Mouse (Mus musculus): ENCODE measurements around the gene Igsf3. TPM values are rescaled to one million over a fixed set of nuclear protein-coding genes. Genes with fewer than 3 reads are reported as not detected.
A peak's percentile ranks its signal among the peaks of the same experiment; 100 is the strongest.

Gene Igsf3
- polyA plus RNA-seq, 1 experiment from 2014 or later, result 104 TPM

DNA sequence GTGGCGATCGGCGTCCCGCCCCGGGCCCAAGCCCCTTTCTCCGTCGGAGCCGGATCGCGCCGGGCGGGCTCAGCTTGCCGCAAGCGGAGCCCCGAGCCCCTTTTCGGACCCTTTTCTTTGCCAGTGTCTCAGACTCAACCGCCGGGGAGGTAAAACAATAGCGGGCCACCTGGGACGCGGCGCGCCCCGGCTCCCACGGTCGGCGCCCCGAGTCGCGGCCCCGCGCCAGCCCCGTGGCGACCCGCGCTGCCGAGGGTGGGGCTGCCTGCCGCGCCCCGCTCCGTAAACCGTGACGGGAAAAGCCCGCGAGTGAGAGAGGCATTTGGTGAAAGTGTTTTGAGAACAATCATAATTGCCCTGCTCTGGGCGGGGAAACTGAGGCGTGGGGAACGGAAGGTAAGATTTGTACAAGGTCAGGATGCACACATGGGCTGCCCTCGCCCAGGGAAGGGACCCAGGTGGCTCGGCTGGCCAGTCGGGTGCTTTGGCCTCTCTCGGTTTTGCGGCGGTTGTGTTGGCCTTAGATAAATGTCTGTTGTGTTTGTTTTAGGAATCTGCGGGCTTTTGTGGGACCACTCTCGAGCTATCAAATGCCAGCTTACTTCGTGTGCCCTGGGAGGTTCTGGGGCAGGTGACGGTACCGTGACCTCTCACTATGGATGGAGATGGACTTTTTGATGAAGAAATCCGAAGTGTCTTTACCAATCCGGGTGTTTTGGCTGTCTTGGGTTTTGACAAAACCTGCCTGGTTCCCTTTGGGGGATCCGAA, 557 bp downstream of the Igsf3 start:
- Histone ChIP-seq H3K27ac (peak overlapping the region; percentile 85), H3K9ac (replicated peaks) (peak overlapping the region; percentile 92), H3K27me3 (no peaks in the 10 kb centered on the region), H3K4me1 (replicated peaks) (peaks cover 53% of the 10 kb centered on the region), H3K36me3 (0 out of 2 replicates have a peak, but pooled peaks cover 2% of the 10 kb centered on the region), H3K4me2 (peak overlapping the region; percentile 88), H3K9me3 (no peaks in the 10 kb centered on the region), H3K4me3 (replicated peaks) (peak overlapping the region; percentile 86)
- WGBS, result under 1% methylated on average over 62 of the region's 62 CpGs
- no peak; the same call in 1 of the 2 replicates for ATAC-seq (ENCODE audit: insufficient number of reproducible peaks, insufficient read depth, low FRiP score, low TSS enrichment, low read depth)

DNA sequence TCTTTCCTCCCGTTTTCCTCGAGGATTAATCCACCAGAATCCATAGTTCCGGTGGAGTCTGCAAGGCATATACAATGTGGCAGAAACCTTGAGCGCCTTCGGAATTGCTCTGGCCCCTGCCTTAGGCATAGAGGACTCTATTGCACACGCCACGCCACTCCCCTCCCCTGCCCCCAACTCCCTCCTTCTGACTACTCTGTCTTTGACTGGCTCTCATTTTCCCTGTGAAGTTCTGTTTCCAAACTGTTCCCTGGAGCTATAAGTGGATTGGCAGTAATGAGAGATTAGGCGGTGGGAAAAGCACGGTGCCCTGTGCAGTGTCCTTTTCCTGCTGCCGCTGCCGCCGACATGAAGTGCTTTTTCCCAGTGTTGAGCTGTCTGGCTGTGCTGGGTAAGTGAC, 1.2 kb downstream of the Igsf3 start:
- Histone ChIP-seq H3K9me3 (no peaks in the 10 kb centered on the region), H3K27ac (peak overlapping the region; percentile 85), H3K4me2 (peak overlapping the region; percentile 88), H3K4me3 (replicated peaks) (peak overlapping the region; percentile 86), H3K36me3 (peaks cover 9% of the 10 kb centered on the region; the same call in 1 of the 2 replicates), H3K4me1 (replicated peaks) (peaks cover 59% of the 10 kb centered on the region), H3K9ac (replicated peaks) (peak overlapping the region; percentile 92), H3K27me3 (no peaks in the 10 kb centered on the region)
- WGBS, result 0% methylated on average over 12 of the region's 12 CpGs
- ATAC-seq (ENCODE audit: insufficient number of reproducible peaks, insufficient read depth, low FRiP score, low TSS enrichment, low read depth), result 0 out of 2 replicates have a peak, but pooled peaks have one; percentile 50

DNA sequence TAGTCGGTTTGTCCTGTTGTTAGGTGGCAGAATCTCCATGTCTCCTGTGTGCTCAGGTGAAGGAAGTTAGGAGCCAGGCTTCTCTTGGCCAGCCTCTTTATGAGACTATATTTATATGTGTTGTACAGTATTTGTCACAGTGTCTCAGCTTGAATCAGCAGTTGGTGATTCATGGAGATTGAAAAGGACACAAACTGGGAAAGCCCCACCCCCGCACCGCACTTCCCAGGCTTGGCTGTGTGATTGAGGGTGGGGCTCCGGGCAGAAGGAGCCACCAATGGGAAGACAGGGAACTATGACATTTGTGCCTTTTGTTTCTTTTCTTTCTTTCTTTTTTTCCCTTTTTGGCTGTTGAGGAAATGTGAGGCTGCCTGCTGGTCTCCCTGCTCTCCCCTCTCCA, 2.9 kb downstream of the Igsf3 start:
- ATAC-seq (ENCODE audit: insufficient number of reproducible peaks, insufficient read depth, low FRiP score, low TSS enrichment, low read depth), result no peak
- no peaks in the 10 kb centered on the region for H3K27me3 ChIP-seq
- H3K4me2 ChIP-seq, result peak overlapping the region; percentile 88
- 11% methylated on average over 4 of the region's 4 CpGs for WGBS
- H3K4me3 ChIP-seq (replicated peaks), result peak overlapping the region; percentile 86
- no peaks in the 10 kb centered on the region for H3K9me3 ChIP-seq
- H3K36me3 ChIP-seq, result peaks cover 10% of the 10 kb centered on the region; the same call in 1 of the 2 replicates
- peaks cover 76% of the 10 kb centered on the region for H3K4me1 ChIP-seq (replicated peaks)
- peak overlapping the region; percentile 64; the same call in 1 of the 2 replicates for H3K27ac ChIP-seq
- peak overlapping the region; percentile 47 for H3K9ac ChIP-seq (replicated peaks)

DNA sequence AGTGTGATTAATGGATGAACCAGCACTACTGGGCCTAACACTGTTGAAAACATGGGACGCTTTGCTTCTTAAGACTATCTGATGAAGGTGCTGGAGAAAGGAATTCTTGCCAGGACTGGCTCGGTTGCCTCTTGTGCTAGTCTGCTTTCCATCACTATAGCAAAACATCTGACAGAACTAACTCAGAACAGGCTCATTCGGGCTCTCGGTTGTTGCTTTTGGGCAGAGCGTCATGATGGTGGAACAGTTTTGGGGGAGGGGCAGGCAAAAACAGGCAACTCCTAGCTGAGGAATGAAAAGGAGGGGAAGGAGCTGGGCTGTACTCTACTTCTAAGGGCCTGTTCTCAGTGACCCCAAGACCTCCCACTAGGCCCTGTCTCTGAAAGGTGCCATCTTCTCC, 4.8 kb downstream of the Igsf3 start:
- H3K4me1 ChIP-seq (replicated peaks), result peaks cover 84% of the 10 kb centered on the region
- peak overlapping the region; percentile 86 for H3K4me3 ChIP-seq (replicated peaks)
- ATAC-seq (ENCODE audit: insufficient number of reproducible peaks, insufficient read depth, low FRiP score, low TSS enrichment, low read depth), result no peak
- no peak overlapping the region for H3K27ac ChIP-seq
- 19% methylated on average over 5 of the region's 5 CpGs for WGBS
- H3K36me3 ChIP-seq, result peaks cover 10% of the 10 kb centered on the region; the same call in 1 of the 2 replicates
- no peaks in the 10 kb centered on the region for H3K9me3 ChIP-seq
- H3K4me2 ChIP-seq, result peak overlapping the region; percentile 88
- no peaks in the 10 kb centered on the region for H3K27me3 ChIP-seq
- H3K9ac ChIP-seq (replicated peaks), result peak overlapping the region; percentile 13; the same call in 1 of the 2 replicates

DNA sequence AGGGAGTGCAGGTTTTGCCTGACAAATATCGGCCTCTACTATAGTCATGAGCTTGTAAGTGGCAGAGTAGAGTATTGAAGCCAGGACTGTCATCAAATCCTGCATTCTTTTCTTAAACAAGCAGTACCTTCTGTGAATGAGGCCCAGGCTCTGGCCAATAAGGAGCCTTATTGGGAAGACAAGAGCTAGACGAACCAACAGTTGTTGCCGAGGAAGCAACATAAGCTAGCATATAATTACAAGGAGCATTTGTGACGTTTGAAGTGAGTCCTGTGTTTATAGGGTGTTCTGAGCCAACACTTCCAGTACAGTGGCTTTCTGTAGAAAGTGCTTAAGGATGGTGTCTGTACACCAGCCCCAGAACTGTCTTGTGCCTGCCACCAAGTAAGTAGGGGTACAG, 5.9 kb downstream of the Igsf3 start:
- 41% methylated on average over 4 of the region's 4 CpGs for WGBS
- H3K9me3 ChIP-seq, result no peaks in the 10 kb centered on the region
- peaks cover 93% of the 10 kb centered on the region for H3K4me1 ChIP-seq (replicated peaks)
- ATAC-seq (ENCODE audit: insufficient number of reproducible peaks, insufficient read depth, low FRiP score, low TSS enrichment, low read depth), result no peak
- H3K36me3 ChIP-seq, result peaks cover 10% of the 10 kb centered on the region; the same call in 1 of the 2 replicates
- H3K9ac ChIP-seq (replicated peaks), result no peak overlapping the region
- no peak overlapping the region for H3K27ac ChIP-seq
- peak overlapping the region; percentile 88 for H3K4me2 ChIP-seq
- peak overlapping the region; percentile 4; the same call in 1 of the 2 replicates for H3K4me3 ChIP-seq (replicated peaks)
- H3K27me3 ChIP-seq, result no peaks in the 10 kb centered on the region

DNA sequence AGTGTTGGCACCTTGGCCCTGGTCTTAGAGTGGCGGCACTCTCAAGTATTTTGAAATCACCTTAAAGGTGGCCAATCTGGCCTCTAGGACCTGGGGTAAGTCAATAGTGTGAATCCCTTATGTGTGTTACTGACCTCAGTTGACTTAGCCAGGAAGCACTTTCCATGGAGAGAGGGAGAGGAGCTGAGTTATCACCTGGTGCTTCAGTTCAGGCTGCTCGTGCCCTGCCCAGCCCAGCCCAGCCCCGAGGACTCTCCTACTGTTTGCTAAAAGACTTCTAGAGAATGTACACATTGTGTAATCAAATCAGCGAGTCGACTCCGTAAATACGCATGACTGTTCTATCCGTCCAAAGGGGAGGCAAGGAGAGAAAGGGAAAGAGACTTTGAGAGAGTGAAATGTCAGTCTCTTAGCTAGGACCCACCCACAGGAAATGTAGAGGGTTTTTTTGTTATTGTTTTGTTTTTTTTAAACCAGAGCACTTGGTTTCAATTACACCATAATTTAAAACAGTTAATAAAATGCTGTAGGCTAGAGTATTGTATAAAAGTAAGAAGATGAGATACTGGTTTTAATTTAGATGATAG, 9.6 kb downstream of the Igsf3 start:
- Histone ChIP-seq H3K27me3 (no peaks in the 10 kb centered on the region), H3K36me3 (peaks cover 17% of the 10 kb centered on the region; the same call in 1 of the 2 replicates), H3K9ac (replicated peaks) (no peak overlapping the region), H3K9me3 (no peaks in the 10 kb centered on the region), H3K4me1 (replicated peaks) (peaks cover 95% of the 10 kb centered on the region), H3K4me3 (replicated peaks) (no peak overlapping the region), H3K4me2 (peak overlapping the region; percentile 15; the same call in 1 of the 2 replicates), H3K27ac (peak overlapping the region; percentile 72; the same call in 1 of the 2 replicates)
- 55% methylated on average over 8 of the region's 8 CpGs for WGBS
- ATAC-seq (ENCODE audit: insufficient number of reproducible peaks, insufficient read depth, low FRiP score, low TSS enrichment, low read depth), result no peak

DNA sequence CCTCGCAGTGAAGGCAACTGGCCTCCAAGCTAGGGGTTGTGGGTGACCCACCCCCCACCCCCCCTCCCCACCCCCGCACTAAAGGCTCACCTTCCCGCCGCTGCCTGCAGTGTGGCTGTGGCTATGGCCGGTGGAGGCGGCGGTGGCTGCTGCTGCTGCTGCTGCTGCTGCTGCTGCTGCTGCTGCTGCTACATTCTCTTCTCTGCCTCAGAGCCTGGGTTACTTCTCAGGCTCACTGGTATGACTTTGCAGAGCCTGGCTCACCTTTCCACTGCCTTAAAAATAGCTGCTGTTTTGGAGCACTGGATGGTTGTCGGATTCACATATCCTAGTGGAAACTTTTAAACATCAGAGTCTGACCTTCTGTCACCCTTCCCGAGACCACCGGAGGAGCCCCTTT, 11.0 kb downstream of the Igsf3 start:
- peak overlapping the region; percentile 50; the same call in 1 of the 2 replicates for H3K9ac ChIP-seq (replicated peaks)

DNA sequence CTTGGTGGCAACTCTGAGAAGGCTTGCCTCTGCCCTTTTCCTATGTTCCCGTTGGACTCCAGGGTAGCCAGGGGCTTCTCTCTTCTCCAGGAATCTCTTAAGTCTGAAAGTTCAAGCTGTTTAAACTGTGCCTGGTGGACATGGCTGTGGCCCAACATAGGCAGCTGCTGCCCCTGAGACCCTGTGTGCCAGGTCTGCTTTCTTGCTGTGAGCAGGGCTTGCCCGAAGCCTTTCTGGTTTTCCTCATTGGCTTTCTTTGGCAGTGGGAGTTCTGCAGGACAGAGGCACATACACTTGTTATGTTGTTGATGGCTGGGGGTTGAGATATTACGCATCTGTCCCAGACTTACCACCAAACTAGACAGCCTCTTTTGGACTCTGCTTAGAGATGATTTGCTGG, 12.7 kb downstream of the Igsf3 start:
- H3K27ac ChIP-seq, result no peak overlapping the region

More for the DNA sequence above, 11.0 kb downstream of the Igsf3 start:
- peaks cover 95% of the 10 kb centered on the region for H3K4me1 ChIP-seq (replicated peaks)
- H3K4me2 ChIP-seq, result peak overlapping the region; percentile 47
- peaks cover 11% of the 10 kb centered on the region; the same call in 1 of the 2 replicates for H3K36me3 ChIP-seq
- 0 out of 2 replicates have a peak overlapping the region, but pooled peaks have one; percentile 9 for H3K4me3 ChIP-seq (replicated peaks)
- peak overlapping the region; percentile 79 for H3K27ac ChIP-seq
- WGBS, result 3% methylated on average over 10 of the region's 10 CpGs
- no peaks in the 10 kb centered on the region for H3K27me3 ChIP-seq
- ATAC-seq (ENCODE audit: insufficient number of reproducible peaks, insufficient read depth, low FRiP score, low TSS enrichment, low read depth), result no peak
- no peaks in the 10 kb centered on the region for H3K9me3 ChIP-seq

DNA sequence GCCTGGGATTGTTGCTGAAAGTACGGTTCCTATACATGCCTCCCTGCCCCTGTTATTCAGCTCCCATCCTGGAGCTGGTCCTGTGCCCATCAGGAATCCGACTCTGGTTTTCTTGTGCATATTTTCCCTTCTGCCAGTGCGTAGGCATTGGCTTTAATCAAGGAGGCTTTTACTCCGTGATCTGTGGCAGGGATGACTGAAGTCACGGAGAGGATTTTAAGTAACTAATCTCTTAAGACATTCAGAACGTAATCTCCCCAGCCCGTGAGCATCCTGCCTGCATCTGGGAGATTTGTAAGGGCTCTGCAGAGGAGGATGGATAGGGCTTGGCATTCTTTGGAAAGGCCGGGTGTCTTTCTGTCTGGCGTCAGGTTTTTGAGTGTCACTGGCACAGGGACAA, 13.6 kb downstream of the Igsf3 start:
- 48% methylated on average over 9 of the region's 9 CpGs for WGBS
- Histone ChIP-seq H3K27ac (no peak overlapping the region), H3K4me3 (replicated peaks) (no peak overlapping the region), H3K9ac (replicated peaks) (no peak overlapping the region), H3K4me2 (no peak overlapping the region), H3K9me3 (no peaks in the 10 kb centered on the region), H3K4me1 (replicated peaks) (peaks cover 96% of the 10 kb centered on the region), H3K36me3 (0 out of 2 replicates have a peak, but pooled peaks cover 7% of the 10 kb centered on the region), H3K27me3 (no peaks in the 10 kb centered on the region)
- no peak for ATAC-seq (ENCODE audit: insufficient number of reproducible peaks, insufficient read depth, low FRiP score, low TSS enrichment, low read depth)

More for the DNA sequence above, 12.7 kb downstream of the Igsf3 start:
- no peaks in the 10 kb centered on the region for H3K9me3 ChIP-seq
- H3K4me3 ChIP-seq (replicated peaks), result no peak overlapping the region
- no peaks in the 10 kb centered on the region for H3K27me3 ChIP-seq
- no peak overlapping the region for H3K9ac ChIP-seq (replicated peaks)
- WGBS, result 69% methylated on average over 3 of the region's 3 CpGs
- no peak overlapping the region for H3K4me2 ChIP-seq
- peaks cover 95% of the 10 kb centered on the region for H3K4me1 ChIP-seq (replicated peaks)
- ATAC-seq (ENCODE audit: insufficient number of reproducible peaks, insufficient read depth, low FRiP score, low TSS enrichment, low read depth), result no peak
- H3K36me3 ChIP-seq, result 0 out of 2 replicates have a peak, but pooled peaks cover 7% of the 10 kb centered on the region

DNA sequence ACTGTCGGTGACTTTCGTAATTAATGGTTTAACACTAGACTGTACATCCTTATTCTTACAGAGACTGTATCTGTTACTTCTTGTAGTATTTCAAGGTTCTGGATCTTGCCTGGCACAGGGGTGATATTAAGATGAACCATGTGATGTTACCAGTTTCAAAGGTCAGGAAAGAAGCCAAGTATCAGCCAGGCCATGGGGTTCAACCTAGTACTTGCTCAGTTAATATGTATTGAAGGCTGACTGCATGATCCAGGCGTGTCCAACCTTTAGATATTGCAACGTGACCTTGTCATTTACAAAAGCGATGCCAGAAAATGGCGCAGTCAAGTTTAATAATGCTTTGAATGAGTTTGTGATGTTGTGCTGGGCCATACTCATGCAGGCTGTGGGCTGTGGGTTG, 15.1 kb downstream of the Igsf3 start:
- Histone ChIP-seq H3K4me1 (replicated peaks) (peaks cover 99% of the 10 kb centered on the region), H3K9me3 (no peaks in the 10 kb centered on the region), H3K36me3 (0 out of 2 replicates have a peak, but pooled peaks cover 7% of the 10 kb centered on the region), H3K27ac (no peak overlapping the region), H3K9ac (replicated peaks) (no peak overlapping the region), H3K4me2 (no peak overlapping the region), H3K4me3 (replicated peaks) (no peak overlapping the region), H3K27me3 (no peaks in the 10 kb centered on the region)
- 89% methylated on average over 6 of the region's 6 CpGs for WGBS
- no peak for ATAC-seq (ENCODE audit: insufficient number of reproducible peaks, insufficient read depth, low FRiP score, low TSS enrichment, low read depth)

DNA sequence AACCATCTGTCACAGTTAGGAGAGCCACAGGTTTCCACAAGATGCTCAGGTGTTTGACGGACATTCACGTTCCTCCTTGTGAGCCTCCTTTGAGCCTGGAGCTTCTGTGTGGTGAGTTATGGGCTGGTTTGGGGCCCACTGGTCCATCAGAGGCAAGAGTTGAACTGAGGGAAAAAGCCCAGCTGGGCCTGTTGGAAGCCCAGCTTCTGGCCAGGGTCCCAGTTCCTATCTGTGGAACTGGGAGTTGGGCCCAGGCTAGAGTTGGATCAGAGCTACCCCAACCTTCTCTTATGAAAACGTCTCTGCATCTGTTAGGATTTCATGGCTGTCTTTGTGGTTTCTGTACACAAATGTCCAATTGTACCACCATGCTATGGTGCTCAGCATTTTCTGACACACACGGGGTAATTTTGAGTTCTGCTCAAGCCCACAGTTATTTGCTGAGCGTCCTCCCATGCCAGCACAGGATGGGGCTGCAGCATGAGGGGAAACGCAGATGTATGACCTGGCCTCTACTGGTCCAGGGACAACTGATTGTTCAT, 16.3 kb downstream of the Igsf3 start:
- Histone ChIP-seq H3K4me3 (replicated peaks) (no peak overlapping the region), H3K27me3 (no peaks in the 10 kb centered on the region), H3K4me1 (replicated peaks) (peaks cover 100% of the 10 kb centered on the region), H3K9ac (replicated peaks) (no peak overlapping the region), H3K4me2 (no peak overlapping the region), H3K9me3 (no peaks in the 10 kb centered on the region), H3K36me3 (0 out of 2 replicates have a peak, but pooled peaks cover 7% of the 10 kb centered on the region), H3K27ac (peak overlapping the region; percentile 98)
- ATAC-seq (ENCODE audit: insufficient number of reproducible peaks, insufficient read depth, low FRiP score, low TSS enrichment, low read depth), result no peak
- 82% methylated on average over 6 of the region's 6 CpGs for whole genome bisulfite sequencing
